8 mouse cellular contexts compared by ENCODE assay signal in the genomic region with DNA sequence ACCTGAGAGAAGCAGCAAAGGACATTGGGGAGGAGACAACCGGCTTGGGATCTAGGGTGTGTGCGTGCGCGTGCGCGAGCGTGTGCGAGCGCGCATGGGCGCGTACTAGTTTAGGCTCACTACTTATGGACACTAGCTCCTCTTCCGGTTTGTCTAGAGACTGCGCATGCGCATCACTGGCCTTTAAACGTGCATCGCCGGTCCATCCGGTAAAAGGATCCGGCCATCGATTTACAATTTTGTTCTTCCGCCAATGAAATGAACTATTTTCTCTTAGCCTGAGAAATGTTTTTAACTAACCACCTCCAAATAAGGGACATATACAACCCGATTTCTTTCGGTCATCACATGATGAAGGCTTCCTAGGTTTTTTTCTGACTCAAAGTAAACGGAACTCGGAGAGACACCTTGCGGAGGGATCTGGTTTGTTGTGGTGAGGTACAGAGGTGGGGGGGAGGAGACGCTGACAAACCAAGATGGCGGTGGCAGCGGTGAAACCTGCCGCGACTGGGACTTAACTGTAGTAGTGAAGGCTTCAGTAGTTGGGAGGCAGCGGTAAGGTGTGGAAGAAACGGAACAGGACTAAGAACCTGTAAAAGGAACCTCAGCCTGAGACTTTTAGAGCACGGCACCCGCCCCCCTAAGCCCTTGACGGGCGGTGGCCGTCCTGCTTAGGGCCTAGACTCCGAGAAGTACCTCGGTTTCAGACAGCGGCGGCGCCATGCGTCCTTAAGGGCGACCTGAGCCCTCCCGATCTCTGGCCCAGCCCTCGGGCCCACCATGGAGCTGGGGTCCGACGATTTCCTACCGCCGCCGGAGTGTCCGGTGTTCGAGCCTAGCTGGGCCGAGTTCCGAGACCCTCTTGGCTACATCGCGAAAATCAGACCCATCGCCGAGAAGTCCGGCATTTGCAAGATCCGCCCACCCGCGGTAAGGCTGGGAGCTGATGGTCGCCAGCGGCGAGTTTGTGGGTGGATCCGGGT. TPM values are rescaled to one million over a fixed set of nuclear protein-coding genes. Genes with fewer than 3 reads are reported as not detected.
DNase-seq lines count a peak whose midpoint lies in the region; ATAC-seq and TF ChIP-seq lines count a peak whose summit lies in the region.

Gene Kdm5c, plus strand, starts transcription at position 240 of the 983 bp plus-strand sequence.

- no peaks in the 10 kb centered on the region for H3K9me3 ChIP-seq in MEL (replicated peaks; ENCODE audit: insufficient read depth, low read length)
- no peaks in the 10 kb centered on the region for H3K9me3 ChIP-seq in forebrain, postnatal 0 days (ENCODE audit: low read length)
- no peaks in the 10 kb centered on the region for H3K9me3 ChIP-seq in lung, embryonic 15.5 days

- 1% methylated on average over 69 of the region's 69 CpGs for WGBS in cerebellum, adult 2 months
- 2% methylated on average over 68 of the region's 69 CpGs for WGBS in forebrain, postnatal 0 days
- under 1% methylated on average over 59 of the region's 69 CpGs for WGBS in lung, embryonic 15.5 days

- peak within 1 kb of the TSS; percentile 79 to 95 for H3K4me3 ChIP-seq in MEL (ENCODE audit: control insufficient read depth in 1 of 2, insufficient read depth in 1 of 2, low read depth in 2 of 2, low read length in 2 of 2)
- H3K4me3 ChIP-seq in cerebellum, adult 2 months (replicated peaks; ENCODE audit: insufficient read depth, low read depth, low read length): peak within 1 kb of the TSS; percentile 77
- peak within 1 kb of the TSS; percentile 82 for H3K4me3 ChIP-seq in forebrain, postnatal 0 days (ENCODE audit: low read depth, low read length)
- H3K4me3 ChIP-seq in lung, embryonic 15.5 days: peak within 1 kb of the TSS; percentile 72

- peak within 1 kb of the TSS; percentile 75 for H3K27ac ChIP-seq in MEL (ENCODE audit: control insufficient read depth, low read depth, low read length)
- H3K27ac ChIP-seq in cerebellum, adult 2 months (ENCODE audit: insufficient read depth, low read length): peak within 1 kb of the TSS; percentile 67
- H3K27ac ChIP-seq in forebrain, postnatal 0 days (ENCODE audit: low read depth, low read length): peak within 1 kb of the TSS; percentile 83
- peak within 1 kb of the TSS; percentile 69 for H3K27ac ChIP-seq in lung, embryonic 15.5 days

- TF ChIP-seq EP300 in MEL (IDR thresholded peaks at IDR 0.05; ENCODE audit: low read depth in 1 of 2, low read length in 2 of 2): peak in 1 of 2 experiments; percentile 52; a peak in 2 of 4 replicates

- peak; percentile 98 for ATAC-seq in forebrain, postnatal 0 days
- ATAC-seq in lung, embryonic 15.5 days (ENCODE audit: borderline replicate concordance, extremely low read depth, low FRiP score, low TSS enrichment): peak; percentile 99

- peaks cover 9 to 14% of the 10 kb centered on the region in 2 experiments; a peak in 3 of 4 replicates for H3K4me1 ChIP-seq in MEL (ENCODE audit: control insufficient read depth in 1 of 2, insufficient read depth in 2 of 2, low read length in 2 of 2)
- H3K4me1 ChIP-seq in cerebellum, adult 2 months (ENCODE audit: control insufficient read depth, insufficient read depth, low read length): no peaks in the 10 kb centered on the region
- no peaks in the 10 kb centered on the region; the same call in 1 of the 2 replicates for H3K4me1 ChIP-seq in forebrain, postnatal 0 days (ENCODE audit: insufficient read depth)
- peaks cover 15% of the 10 kb centered on the region; the same call in 1 of the 2 replicates for H3K4me1 ChIP-seq in lung, embryonic 15.5 days

- peaks cover 41% of the 10 kb centered on the region for H3K79me2 ChIP-seq in MEL (ENCODE audit: control insufficient read depth, insufficient read depth, low read length, poor library complexity)

- H3K9ac ChIP-seq in MEL (ENCODE audit: control insufficient read depth, low read depth, low read length, poor library complexity, severe bottlenecking): peak within 1 kb of the TSS; percentile 95
- peak within 1 kb of the TSS; percentile 88 for H3K9ac ChIP-seq in forebrain, postnatal 0 days
- peak within 1 kb of the TSS; percentile 76 for H3K9ac ChIP-seq in lung, embryonic 15.5 days

- TF ChIP-seq RAD21 in MEL (IDR thresholded peaks at IDR 0.05; ENCODE audit: low read depth, low read length): no peak

- H3K36me3 ChIP-seq in MEL (ENCODE audit: control insufficient read depth in 1 of 2, insufficient read depth in 2 of 2, low read length in 2 of 2): peaks cover 13 to 17% of the 10 kb centered on the region in 2 experiments
- H3K36me3 ChIP-seq in forebrain, postnatal 0 days (ENCODE audit: insufficient read depth): peaks cover 6% of the 10 kb centered on the region; the same call in 1 of the 2 replicates
- H3K36me3 ChIP-seq in lung, embryonic 15.5 days: peaks cover 6% of the 10 kb centered on the region; the same call in 1 of the 2 replicates

- DNase-seq in MEL (ENCODE audit: low read depth, low spot score): peak; percentile 100
- DNase-seq in cerebellum, adult 2 months: peak; percentile 96 to 97
- peak; percentile 99 for DNase-seq in forebrain, postnatal 0 days
- DNase-seq in heart, postnatal 4 days: peak; percentile 98
- DNase-seq in layer of hippocampus, adult 8-10 months (ENCODE audit: low spot score in 2 of 2): peak; percentile 93 to 98
- DNase-seq in ovary, adult 18-20 months (ENCODE audit: low spot score): peak; percentile 98
- DNase-seq in thymus, postnatal 0 days (ENCODE audit: low spot score): peak; percentile 97

- no peak for TF ChIP-seq CTCF in MEL (IDR thresholded peaks at IDR 0.05 in 2 of 3, conservative IDR thresholded peaks at IDR 0.05 in 1 of 3; ENCODE audit: control insufficient read depth in 1 of 3, insufficient read depth in 1 of 3, low read depth in 2 of 3, low read length in 3 of 3, poor library complexity in 1 of 3, severe bottlenecking in 1 of 3)
- no peak for TF ChIP-seq CTCF in cerebellum, adult 2 months (IDR thresholded peaks at IDR 0.05; ENCODE audit: borderline replicate concordance, insufficient read depth, low read depth, low read length)
- no peak for TF ChIP-seq CTCF in forebrain, postnatal 0 days (IDR thresholded peaks at IDR 0.05; ENCODE audit: low read depth)

- no peaks in the 10 kb centered on the region for H3K27me3 ChIP-seq in MEL (ENCODE audit: control insufficient read depth in 1 of 2, insufficient read depth in 2 of 2, low read length in 2 of 2)
- no peaks in the 10 kb centered on the region for H3K27me3 ChIP-seq in cerebellum, adult 2 months (ENCODE audit: control insufficient read depth, insufficient read depth, low read length)
- no peaks in the 10 kb centered on the region for H3K27me3 ChIP-seq in forebrain, postnatal 0 days (ENCODE audit: insufficient read depth, low read length)
- H3K27me3 ChIP-seq in lung, embryonic 15.5 days: no peaks in the 10 kb centered on the region

- peak within 1 kb of the TSS; percentile 74 for H3K4me2 ChIP-seq in forebrain, postnatal 0 days (ENCODE audit: low read depth)
- H3K4me2 ChIP-seq in lung, embryonic 15.5 days: peak within 1 kb of the TSS; percentile 69

- TF ChIP-seq POLR2A in MEL (IDR thresholded peaks at IDR 0.05; ENCODE audit: control insufficient read depth in 1 of 2, insufficient read depth in 1 of 2, low read depth in 1 of 2, low read length in 2 of 2, poor library complexity in 1 of 2): peak; percentile 86 to 89
- TF ChIP-seq POLR2A in cerebellum, adult 2 months (IDR thresholded peaks at IDR 0.05; ENCODE audit: borderline replicate concordance, insufficient read depth, low read length): no peak; the same call in 1 of the 2 replicates

TF ChIP-seq in MEL, 35 proteins besides CTCF, POLR2A, EP300 and RAD21 (continues in another document):
- TF ChIP-seq ZNF384 (IDR thresholded peaks at IDR 0.05; ENCODE audit: low read depth, low read length) (no peak; the same call in 1 of the 2 replicates), MAZ (IDR thresholded peaks at IDR 0.05; ENCODE audit: low read depth, low read length) (peak; percentile 97), SIN3A (IDR thresholded peaks at IDR 0.05; ENCODE audit: low read length) (peak; percentile 86), POLR2AphosphoS5 (IDR thresholded peaks at IDR 0.05; ENCODE audit: borderline replicate concordance, low read depth, low read length) (no peak), ZKSCAN1 (IDR thresholded peaks at IDR 0.05; ENCODE audit: low read depth, low read length) (no peak; the same call in 1 of the 2 replicates), E2F4 (IDR thresholded peaks at IDR 0.05; ENCODE audit: borderline replicate concordance, low read depth, low read length) (no peak), ZC3H11A (IDR thresholded peaks at IDR 0.05; ENCODE audit: low read depth, low read length) (no peak), MYC (IDR thresholded peaks at IDR 0.05; ENCODE audit: low read depth, low read length) (peak; percentile 95), ZMIZ1 (IDR thresholded peaks at IDR 0.05; ENCODE audit: low read depth, low read length) (0 out of 2 replicates have a peak, but pooled peaks have one; percentile 52), USF2 (IDR thresholded peaks at IDR 0.05; ENCODE audit: borderline replicate concordance in 1 of 2, insufficient read depth in 1 of 2, low read depth in 1 of 2, low read length in 2 of 2) (no peak), TBP (IDR thresholded peaks at IDR 0.05; ENCODE audit: low read depth, low read length) (peak; percentile 95), CHD1 (IDR thresholded peaks at IDR 0.05; ENCODE audit: low read depth, low read length) (peak; percentile 70; the same call in 1 of the 2 replicates), USF1 (IDR thresholded peaks at IDR 0.05; ENCODE audit: low read depth, low read length) (no peak), CHD2 (IDR thresholded peaks at IDR 0.05; ENCODE audit: low read length) (peak; percentile 81), MYB (IDR thresholded peaks at IDR 0.05; ENCODE audit: low read depth, low read length) (peak; percentile 94), ETS1 (IDR thresholded peaks at IDR 0.05; ENCODE audit: low read depth, low read length) (0 out of 2 replicates have a peak, but pooled peaks have one; percentile 37), KAT2A (conservative IDR thresholded peaks at IDR 0.05; ENCODE audit: low read depth, low read length) (peak; percentile 98), MAFK (IDR thresholded peaks at IDR 0.05; ENCODE audit: borderline replicate concordance, low read depth, low read length) (no peak), RCOR1 (IDR thresholded peaks at IDR 0.05; ENCODE audit: low read depth, low read length) (no peak)

RNA-seq across cellular contexts. Expression of gene Kdm5c, which starts in this region (rescaled TPM):
- total RNA-seq in MEL (2012; rRNA removed): 102 and 107 TPM in 2 replicates
- 100 to 1,000 TPM; 127 to 158 TPM for polyA plus RNA-seq in MEL (2012; ENCODE audit: insufficient read depth in 1 of 2, insufficient read length in 2 of 2, low read depth in 1 of 2, low replicate concordance in 2 of 2, missing spikeins in 1 of 2)
- polyA plus RNA-seq in cerebellum, adult 2 months (2012; rRNA removed): 32.0 and 45.3 TPM in 2 replicates
- 47.2 and 56.0 TPM in 2 replicates for total RNA-seq in forebrain, postnatal 0 days (2014; rRNA removed)
- polyA plus RNA-seq in forebrain, postnatal 0 days (2015; fragmentation: Nextera tagmentation; extraction: Ambion mirVana): 18.1 and 19.5 TPM in 2 replicates
- 10 to 100 TPM; 41.9 to 70.5 TPM for total RNA-seq in heart, postnatal 4 days (2021)
- total RNA-seq in layer of hippocampus, adult 8-10 months (2022): 10 to 100 TPM; 44.8 to 64.3 (median 52.9) TPM
- 37.8 and 43.4 TPM in 2 replicates for polyA plus RNA-seq in lung, embryonic 15.5 days (2015; fragmentation: Nextera tagmentation; extraction: Ambion mirVana)
- 19.4 and 23.9 TPM in 2 replicates for polyA plus RNA-seq in thymus, postnatal 0 days (2015; fragmentation: Nextera tagmentation; extraction: Ambion mirVana)

Comparison
In these comparisons a context has a peak if more than half of its experiments do, and no peak if none do; other contexts are left out.
1. Peak in every context shown above with its lines: DNase-seq, ATAC-seq, H3K4me3 ChIP-seq and H3K27ac ChIP-seq.